Mouse (Mus musculus) midbrain, embryonic 10.5 days (tissue): ENCODE measurements around the gene Rhebl1. TPM values are rescaled to one million over a fixed set of nuclear protein-coding genes. Genes with fewer than 3 reads are reported as not detected.

Source experiments
- DNase-seq: peaks from one replicate; pipeline ENCODE4 v3.0.0-alpha.2; 2017; ENCODE audit warnings: low spot score
- H3K27ac ChIP-seq: fragments of 300-500 bp; sonication (generic); replicated peaks from 2 replicates; pipeline ENCODE4 v1.5.1; 2016; ENCODE audit warnings: mild to moderate bottlenecking
- H3K27me3 ChIP-seq: fragments of 300-500 bp; sonication (generic); 2 replicates; pipeline ENCODE4 v1.6.1; 2016; ENCODE audit warnings: low read depth, mild to moderate bottlenecking; ENCODE audit not compliant: poor library complexity, severe bottlenecking
- H3K36me3 ChIP-seq: fragments of 300-500 bp; sonication (generic); 2 replicates; pipeline ENCODE4 v1.6.1; 2016; ENCODE audit warnings: mild to moderate bottlenecking, moderate library complexity
- H3K4me1 ChIP-seq: fragments of 300-500 bp; sonication (generic); 2 replicates; pipeline ENCODE4 v1.6.1; 2016
- H3K4me3 ChIP-seq: fragments of 300-500 bp; sonication (generic); 2 replicates; pipeline ENCODE4 v1.5.1; 2016; ENCODE audit warnings: mild to moderate bottlenecking, moderate library complexity
- H3K9me3 ChIP-seq: fragments of 300-500 bp; sonication (generic); replicated peaks from 2 replicates; pipeline ENCODE4 v1.6.1; 2016; ENCODE audit warnings: mild to moderate bottlenecking
- WGBS: fragments of 180-500 bp; shearing (Covaris S2); methylation state at CpG from one replicate; pipeline ENCODE4 v1.1.7; 2016; 5-methylcytosine and 5-hydroxymethylcytosine counted together
- polyA plus RNA-seq: library from polyadenylated mRNA; unstranded; fragments of >200 nt; fragmentation: Nextera tagmentation; extraction: Ambion mirVana; gene quantifications from 2 replicates; pipeline ENCODE4 v1.2.1, GENCODE M21; 2016

Rhebl1 gene
- polyA plus RNA-seq, 1 experiment from 2014 or later: 23.9 TPM

- peaks cover 54% of the 10 kb centered on the region for H3K4me1 ChIP-seq
- H3K27me3 ChIP-seq: peaks cover 79% of the 10 kb centered on the region
- H3K4me3 ChIP-seq: peak within 1 kb of the TSS; percentile 42
- 1% methylated on average over 41 of the region's 41 CpGs for WGBS
- H3K27ac ChIP-seq: 0 out of 2 replicates have a peak within 1 kb of the TSS, but pooled peaks have one; percentile 6
- no peaks in the 10 kb centered on the region for H3K9me3 ChIP-seq
- peaks cover 3% of the 10 kb centered on the region for H3K36me3 ChIP-seq
- DNase-seq: peak; percentile 52
Observed at GRCm38 (mm10) chr15:98897928-98898800, 3.8 kb upstream of the Rhebl1 start, which contains the start of gene Dhh. Gene Dhh (minus strand): TSS chr15:98898540.

GRCm38 (mm10) chr15:98897495-98897894 is 3.2 kb upstream of the Rhebl1 start:
- H3K27ac ChIP-seq: 0 out of 2 replicates have a peak overlapping the region, but pooled peaks have one; percentile 6
- WGBS: 2% methylated on average over 10 of the region's 10 CpGs
- H3K36me3 ChIP-seq: no peaks in the 10 kb centered on the region
- peaks cover 86% of the 10 kb centered on the region for H3K27me3 ChIP-seq
- DNase-seq: peak; percentile 29
- H3K9me3 ChIP-seq: no peaks in the 10 kb centered on the region
- peaks cover 54% of the 10 kb centered on the region for H3K4me1 ChIP-seq
- peak overlapping the region; percentile 42 for H3K4me3 ChIP-seq

- Histone ChIP-seq H3K9me3 (no peaks in the 10 kb centered on the region), H3K4me3 (peak overlapping the region; percentile 63), H3K27ac (peak overlapping the region; percentile 84), H3K36me3 (no peaks in the 10 kb centered on the region), H3K27me3 (peaks cover 99% of the 10 kb centered on the region), H3K4me1 (peaks cover 58% of the 10 kb centered on the region)
- peak; percentile 83 for DNase-seq
- under 1% methylated on average over 41 of the region's 41 CpGs for WGBS
Observed at GRCm38 (mm10) chr15:98895635-98896589, 1.6 kb upstream of the Rhebl1 start.

- H3K36me3 ChIP-seq: no peaks in the 10 kb centered on the region
- peaks cover 58% of the 10 kb centered on the region for H3K4me1 ChIP-seq
- peak; percentile 52 for DNase-seq
- H3K9me3 ChIP-seq: no peaks in the 10 kb centered on the region
- 2% methylated on average over 38 of the region's 38 CpGs for WGBS
- H3K4me3 ChIP-seq: peak overlapping the region; percentile 63
- peaks cover 97% of the 10 kb centered on the region for H3K27me3 ChIP-seq
- H3K27ac ChIP-seq: peak overlapping the region; percentile 84
Observed at GRCm38 (mm10) chr15:98894746-98895634, 650 bp upstream of the Rhebl1 start.

- Histone ChIP-seq H3K9me3 (no peaks in the 10 kb centered on the region), H3K27ac (no peak overlapping the region), H3K4me3 (no peak overlapping the region), H3K4me1 (peaks cover 50% of the 10 kb centered on the region), H3K36me3 (no peaks in the 10 kb centered on the region), H3K27me3 (peaks cover 84% of the 10 kb centered on the region)
- 41% methylated on average over 4 of the region's 4 CpGs for WGBS
- DNase-seq: no peak
Observed at GRCm38 (mm10) chr15:98893036-98893435, 1.3 kb downstream of the Rhebl1 start.

- Histone ChIP-seq H3K4me3 (peak overlapping the region; percentile 7; the same call in 1 of the 2 replicates), H3K27ac (no peak overlapping the region), H3K36me3 (no peaks in the 10 kb centered on the region), H3K9me3 (no peaks in the 10 kb centered on the region), H3K4me1 (peaks cover 40% of the 10 kb centered on the region), H3K27me3 (peaks cover 74% of the 10 kb centered on the region)
- WGBS: 44% methylated on average over 6 of the region's 6 CpGs
- DNase-seq: peak; percentile 57
Observed at GRCm38 (mm10) chr15:98891907-98892606, 2.3 kb downstream of the Rhebl1 start.

- Histone ChIP-seq H3K36me3 (no peaks in the 10 kb centered on the region), H3K27ac (no peak overlapping the region), H3K9me3 (no peaks in the 10 kb centered on the region), H3K4me3 (peak overlapping the region; percentile 25; the same call in 1 of the 2 replicates), H3K4me1 (peaks cover 34% of the 10 kb centered on the region), H3K27me3 (peaks cover 66% of the 10 kb centered on the region)
- 12% methylated on average over 19 of the region's 19 CpGs for WGBS
- no peak for DNase-seq
Observed at GRCm38 (mm10) chr15:98891198-98891742, 3.1 kb downstream of the Rhebl1 start.

- Histone ChIP-seq H3K36me3 (no peaks in the 10 kb centered on the region), H3K4me1 (peaks cover 4% of the 10 kb centered on the region), H3K27ac (no peak overlapping the region), H3K9me3 (no peaks in the 10 kb centered on the region), H3K27me3 (peaks cover 29% of the 10 kb centered on the region), H3K4me3 (no peak overlapping the region)
- no peak for DNase-seq
- 86% methylated on average over 7 of the region's 7 CpGs for WGBS
Observed at GRCm38 (mm10) chr15:98887526-98887925, 6.8 kb downstream of the Rhebl1 start.

GRCm38 (mm10) chr15:98886667-98887387 is 7.5 kb downstream of the Rhebl1 start:
- Histone ChIP-seq H3K27ac (no peak overlapping the region), H3K4me3 (no peak overlapping the region), H3K36me3 (no peaks in the 10 kb centered on the region), H3K4me1 (peaks cover 9% of the 10 kb centered on the region), H3K9me3 (no peaks in the 10 kb centered on the region), H3K27me3 (peaks cover 22% of the 10 kb centered on the region)
- WGBS: 72% methylated on average over 8 of the region's 8 CpGs
- DNase-seq: no peak

- DNase-seq: no peak
Observed at GRCm38 (mm10) chr15:98884106-98884505, 10.2 kb downstream of the Rhebl1 start.

More at GRCm38 (mm10) chr15:98884106-98884505, 10.2 kb downstream of the Rhebl1 start:
- Histone ChIP-seq H3K4me3 (no peak overlapping the region), H3K36me3 (no peaks in the 10 kb centered on the region), H3K27me3 (peaks cover 7% of the 10 kb centered on the region; the same call in 1 of the 2 replicates), H3K27ac (no peak overlapping the region), H3K9me3 (no peaks in the 10 kb centered on the region), H3K4me1 (peaks cover 26% of the 10 kb centered on the region)
- 85% methylated on average over 1 of the region's 1 CpGs for WGBS
